Mouse (Mus musculus): ENCODE measurements around the gene Gcc1.
A peak's percentile ranks its signal among the peaks of the same experiment; 100 is the strongest.

Gcc1 gene

GRCm38 (mm10) chr6:28428290-28428689 is at the start of gene Gcc1:
Gcc1 (minus strand) TSS chr6:28428390.
- no peak for DNase-seq (ENCODE audit: low spot score)

GRCm38 (mm10) chr6:28474839-28475238 is 46.6 kb upstream of the Gcc1 start, which contains the start of gene Snd1:
Snd1 (plus strand) TSS chr6:28475139.
- no peak for DNase-seq (ENCODE audit: low spot score)

- DNase-seq (ENCODE audit: low spot score): no peak
Observed at GRCm38 (mm10) chr6:28474211-28474610, 46.0 kb upstream of the Gcc1 start.

- no peak for DNase-seq (ENCODE audit: low spot score)
Observed at GRCm38 (mm10) chr6:28471284-28472035, 43.3 kb upstream of the Gcc1 start.

GRCm38 (mm10) chr6:28470621-28471020 is 42.4 kb upstream of the Gcc1 start:
- no peak for DNase-seq (ENCODE audit: low spot score)

- DNase-seq (ENCODE audit: low spot score): no peak
Observed at GRCm38 (mm10) chr6:28470017-28470602, 41.9 kb upstream of the Gcc1 start.

- DNase-seq (ENCODE audit: low spot score): no peak
Observed at GRCm38 (mm10) chr6:28464630-28465029, 36.4 kb upstream of the Gcc1 start.

GRCm38 (mm10) chr6:28460534-28460933 is 32.3 kb upstream of the Gcc1 start:
- peak; percentile 65 for DNase-seq (ENCODE audit: low spot score)

GRCm38 (mm10) chr6:28459221-28459668 is 31.1 kb upstream of the Gcc1 start:
- DNase-seq (ENCODE audit: low spot score): no peak

- no peak for DNase-seq (ENCODE audit: low spot score)
Observed at GRCm38 (mm10) chr6:28450977-28451376, 22.8 kb upstream of the Gcc1 start.

GRCm38 (mm10) chr6:28450481-28450880 is 22.3 kb upstream of the Gcc1 start:
- DNase-seq (ENCODE audit: low spot score): no peak

GRCm38 (mm10) chr6:28449253-28449652 is 21.1 kb upstream of the Gcc1 start, which contains the start of gene Pax4:
Pax4 (minus strand) TSS chr6:28449353.
- no peak for DNase-seq (ENCODE audit: low spot score)

GRCm38 (mm10) chr6:28447937-28448336 is 19.7 kb upstream of the Gcc1 start:
- DNase-seq (ENCODE audit: low spot score): no peak

GRCm38 (mm10) chr6:28431538-28431855 is 3.3 kb upstream of the Gcc1 start:
- DNase-seq (ENCODE audit: low spot score): no peak

GRCm38 (mm10) chr6:28430795-28431537 is 2.8 kb upstream of the Gcc1 start:
- DNase-seq (ENCODE audit: low spot score): no peak

GRCm38 (mm10) chr6:28429870-28430269 is 1.7 kb upstream of the Gcc1 start:
- DNase-seq (ENCODE audit: low spot score): no peak

GRCm38 (mm10) chr6:28427096-28427839 is 922 bp downstream of the Gcc1 start, which contains the start of gene Fscn3:
Fscn3 (plus strand) TSS chr6:28427789.
- DNase-seq (ENCODE audit: low spot score): no peak

GRCm38 (mm10) chr6:28425019-28425418 is 3.2 kb downstream of the Gcc1 start:
- DNase-seq (ENCODE audit: low spot score): no peak

- DNase-seq (ENCODE audit: low spot score): peak; percentile 61
Observed at GRCm38 (mm10) chr6:28423767-28424695, 4.2 kb downstream of the Gcc1 start.

GRCm38 (mm10) chr6:28423313-28423712 is 4.9 kb downstream of the Gcc1 start, which contains the start of gene Arf5:
Arf5 (plus strand) TSS chr6:28423560.
- peak; percentile 94 for DNase-seq (ENCODE audit: low spot score)
